Mouse (Mus musculus) midbrain, postnatal 0 days (tissue): ENCODE results near the gene Tram1l1. TPM values are rescaled to one million over a fixed set of nuclear protein-coding genes. Genes with fewer than 3 reads are reported as not detected.

ENCODE experiments used
- ATAC-seq: fragments of 200-750 bp; cut with Nextera tagmentation; 2 replicates; pipeline ENCODE4 v1.8.0; 2017; ENCODE audit warnings: moderate number of reproducible peaks, mild to moderate bottlenecking, moderate TSS enrichment, moderate library complexity; ENCODE audit not compliant: low FRiP score
- DNase-seq: peaks from one replicate; pipeline ENCODE4 v3.0.0-alpha.2; 2015; ENCODE audit warnings: low spot score
- H3K27ac ChIP-seq: fragments of 300-500 bp; sonication (generic); 2 replicates; pipeline ENCODE4 v1.5.1; 2014; ENCODE audit warnings: low read depth, mild to moderate bottlenecking, low read length, mixed read lengths
- H3K27me3 ChIP-seq: fragments of 300-500 bp; sonication (generic); 2 replicates; pipeline ENCODE4 v1.6.1; 2014; ENCODE audit warnings: low read length, control low read depth, mixed read lengths; ENCODE audit not compliant: insufficient read depth
- H3K36me3 ChIP-seq: fragments of 300-500 bp; sonication (generic); 2 replicates; pipeline ENCODE4 v1.6.1; 2014; ENCODE audit warnings: low read length, control low read depth, mixed read lengths; ENCODE audit not compliant: insufficient read depth
- H3K4me1 ChIP-seq: fragments of 300-500 bp; sonication (generic); 2 replicates; pipeline ENCODE4 v1.6.1; 2014; ENCODE audit warnings: mild to moderate bottlenecking, control low read depth, antibody characterized with exemption, low read length, mixed read lengths; ENCODE audit not compliant: insufficient read depth
- H3K4me2 ChIP-seq: fragments of 300-500 bp; sonication (generic); 2 replicates; pipeline ENCODE4 v1.6.1; 2014; ENCODE audit warnings: low read depth, mild to moderate bottlenecking, low read length, mixed read lengths; ENCODE audit not compliant: poor library complexity, severe bottlenecking
- H3K4me3 ChIP-seq: fragments of 300-500 bp; sonication (generic); 2 replicates; pipeline ENCODE4 v1.5.1; 2014; ENCODE audit warnings: low read depth, mild to moderate bottlenecking, low read length, moderate library complexity
- H3K9ac ChIP-seq: fragments of 300-500 bp; sonication (generic); replicated peaks from 2 replicates; pipeline ENCODE4 v1.6.1; 2014; ENCODE audit warnings: mild to moderate bottlenecking, low read length, moderate library complexity, mixed read lengths; ENCODE audit not compliant: poor library complexity, severe bottlenecking
- H3K9me3 ChIP-seq: fragments of 300-500 bp; sonication (generic); 2 replicates; pipeline ENCODE4 v1.6.1; 2016; ENCODE audit warnings: low read length, control low read depth
- CTCF ChIP-seq: IDR thresholded peaks from 2 replicates; pipeline ENCODE4 v1.5.1; 2016; ENCODE audit warnings: antibody characterized with exemption, mild to moderate bottlenecking
- WGBS: fragments of 180-500 bp; shearing (Covaris S2); extraction: QIAGEN DNeasy Blood & Tissue Kit; methylation state at CpG from one replicate; pipeline ENCODE4 v1.1.7; 2014; 5-methylcytosine and 5-hydroxymethylcytosine counted together
- polyA plus RNA-seq: library from polyadenylated mRNA; unstranded; fragments of >200 nt; fragmentation: Nextera tagmentation; extraction: Ambion mirVana; gene quantifications from 2 replicates; pipeline ENCODE4 v1.2.1, GENCODE M21; 2015
- total RNA-seq: library from RNA; depleted of rRNA; stranded (reverse); fragments of >200 nt; gene quantifications from 2 replicates; pipeline ENCODE4 v1.2.3, GENCODE M21; 2014; rRNA removed

Gene Tram1l1
- total and polyA plus RNA-seq, 2 experiments from 2014 or later = 20.1 to 47.3 TPM

DNA sequence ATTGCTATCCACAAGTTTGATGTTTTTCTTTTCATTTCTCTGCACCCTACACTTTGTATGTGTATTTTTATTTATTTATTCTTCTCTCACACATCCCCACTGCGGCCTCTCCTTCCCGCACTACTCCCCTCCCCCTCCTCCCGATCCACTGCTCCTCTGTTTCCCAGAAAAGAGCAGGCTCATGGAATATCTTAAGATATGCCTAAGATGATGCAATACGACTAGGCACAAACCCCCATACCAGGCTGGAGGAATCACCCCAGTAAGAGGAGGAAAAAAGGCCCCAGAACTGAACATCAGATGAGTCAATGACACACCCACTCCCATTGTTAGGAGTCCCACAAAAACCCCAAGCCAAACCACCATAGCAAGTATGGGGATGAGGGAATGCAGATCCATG is 1.4 kb upstream of the Tram1l1 start:
- no peak overlapping the region for H3K4me3 ChIP-seq
- no peaks in the 10 kb centered on the region for H3K4me1 ChIP-seq
- WGBS = 51% methylated on average over 4 of the region's 4 CpGs
- no peak overlapping the region for H3K9ac ChIP-seq
- no peaks in the 10 kb centered on the region for H3K9me3 ChIP-seq
- ATAC-seq (no peak), DNase-seq (no peak)
- H3K27ac ChIP-seq = peak overlapping the region; percentile 32; the same call in 1 of the 2 replicates
- H3K4me2 ChIP-seq = no peak overlapping the region
- no peaks in the 10 kb centered on the region for H3K36me3 ChIP-seq
- no peak for TF ChIP-seq CTCF
- H3K27me3 ChIP-seq = no peaks in the 10 kb centered on the region

DNA sequence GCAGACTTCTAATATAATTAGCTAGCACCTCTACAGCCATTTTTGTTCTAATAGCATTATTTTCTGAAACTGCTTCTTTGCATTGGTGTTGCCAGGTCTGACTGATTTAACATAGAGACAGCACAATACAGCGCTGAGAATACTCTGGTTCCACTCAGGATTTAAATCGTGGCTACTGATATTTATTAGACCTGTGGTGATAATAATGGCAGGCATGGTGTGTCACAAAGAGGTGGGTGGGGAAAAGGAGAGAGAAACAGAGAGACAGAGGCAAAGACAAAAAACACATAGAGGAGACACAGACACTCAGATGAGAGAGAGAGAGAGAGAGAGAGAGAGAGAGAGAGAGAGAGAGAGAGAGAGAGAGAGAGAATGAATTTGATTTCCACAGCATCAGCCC is 257 bp upstream of the Tram1l1 start:
- no peak for DNase-seq

DNA sequence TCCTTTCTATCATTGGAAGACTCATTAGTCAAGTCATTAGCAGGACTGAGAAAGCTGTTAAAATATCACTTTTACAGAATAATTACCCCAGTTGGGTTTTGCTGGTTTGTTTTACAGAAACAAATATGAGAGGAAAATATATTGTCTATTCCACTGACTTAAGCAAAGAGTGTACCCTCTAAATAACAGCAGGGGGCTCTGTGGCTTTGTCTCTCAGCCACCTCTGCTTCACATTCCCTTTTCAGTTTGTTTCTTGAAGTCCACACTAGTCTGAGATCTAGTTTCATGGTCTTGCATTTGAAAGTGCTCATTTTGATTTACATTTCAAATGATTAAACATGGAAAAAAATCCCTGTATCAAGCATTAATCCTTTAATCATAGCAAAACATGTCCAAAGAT is 25.8 kb downstream of the Tram1l1 start:
- H3K9me3 ChIP-seq = no peaks in the 10 kb centered on the region
- peak; percentile 67 for TF ChIP-seq CTCF
- no peak overlapping the region for H3K9ac ChIP-seq
- H3K27ac ChIP-seq = no peak overlapping the region
- ATAC-seq (no peak), DNase-seq (peak; percentile 51)
- no peak overlapping the region for H3K4me2 ChIP-seq
- no peaks in the 10 kb centered on the region for H3K4me1 ChIP-seq
- H3K4me3 ChIP-seq = no peak overlapping the region
- H3K27me3 ChIP-seq = no peaks in the 10 kb centered on the region
- H3K36me3 ChIP-seq = no peaks in the 10 kb centered on the region

More for the DNA sequence above, 257 bp upstream of the Tram1l1 start:
- Histone ChIP-seq H3K4me2 (peak overlapping the region; percentile 56), H3K27ac (peak overlapping the region; percentile 91), H3K9me3 (no peaks in the 10 kb centered on the region), H3K9ac (peak overlapping the region; percentile 77), H3K4me1 (no peaks in the 10 kb centered on the region), H3K4me3 (peak overlapping the region; percentile 61), H3K27me3 (no peaks in the 10 kb centered on the region), H3K36me3 (no peaks in the 10 kb centered on the region)
- no peak for TF ChIP-seq CTCF
- whole genome bisulfite sequencing = 12% methylated on average over 2 of the region's 2 CpGs
- ATAC-seq = peak; percentile 57

DNA sequence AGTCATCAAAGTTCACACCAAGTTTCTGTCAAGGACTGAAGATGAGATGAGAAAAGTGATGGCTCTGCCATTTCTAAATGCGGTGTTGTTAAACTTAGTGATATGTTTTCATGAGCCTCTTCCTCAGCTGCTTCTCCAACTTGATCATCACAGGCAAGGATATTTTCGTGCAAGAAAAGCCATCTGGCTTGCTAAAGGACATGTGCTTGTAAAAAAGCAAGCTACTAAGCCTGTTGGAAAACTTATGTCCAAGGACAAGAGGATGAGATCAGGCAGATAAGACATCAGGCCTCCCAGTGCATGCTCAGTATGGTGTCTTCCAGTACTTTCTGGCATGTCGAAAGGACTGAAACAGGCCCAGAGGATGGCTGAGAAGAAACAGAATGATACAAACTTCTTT is 36.9 kb downstream of the Tram1l1 start:
- Histone ChIP-seq H3K9me3 (no peaks in the 10 kb centered on the region), H3K4me1 (no peaks in the 10 kb centered on the region), H3K4me2 (no peak overlapping the region), H3K27ac (no peak overlapping the region), H3K36me3 (no peaks in the 10 kb centered on the region), H3K9ac (no peak overlapping the region), H3K4me3 (no peak overlapping the region), H3K27me3 (no peaks in the 10 kb centered on the region)
- no peak for TF ChIP-seq CTCF
- ATAC-seq (no peak), DNase-seq (no peak)
- 91% methylated on average over 3 of the region's 3 CpGs for WGBS

DNA sequence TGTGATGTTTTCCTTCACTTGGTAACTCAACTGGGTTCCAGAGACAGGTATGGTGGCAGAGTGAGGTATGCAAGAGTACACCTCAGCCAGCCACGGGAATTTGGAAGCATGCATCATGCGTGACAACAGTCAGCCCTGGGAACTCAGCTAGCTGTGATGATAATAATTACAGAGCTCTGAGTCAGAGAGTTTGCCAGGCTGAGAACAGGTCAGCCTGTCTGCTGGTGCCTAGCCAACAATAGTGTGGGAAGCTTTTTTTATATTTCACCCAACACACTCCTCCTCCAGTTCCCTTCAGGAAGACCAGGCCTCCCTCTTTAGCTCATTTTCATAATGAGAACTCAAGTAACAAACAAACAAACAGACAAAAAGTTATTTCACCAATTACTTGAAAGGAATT is 51.4 kb downstream of the Tram1l1 start:
- Histone ChIP-seq H3K4me2 (no peak overlapping the region), H3K27ac (no peak overlapping the region), H3K9me3 (no peaks in the 10 kb centered on the region), H3K4me3 (no peak overlapping the region), H3K36me3 (no peaks in the 10 kb centered on the region), H3K9ac (no peak overlapping the region), H3K27me3 (no peaks in the 10 kb centered on the region), H3K4me1 (no peaks in the 10 kb centered on the region)
- no peak for TF ChIP-seq CTCF
- DNase-seq = no peak
- WGBS = 90% methylated on average over 2 of the region's 2 CpGs
- ATAC-seq = no peak

Other genes starting within 250 kb of the Tram1l1 start
- gene 1700006A11Rik, start 105.2 kb downstream of the Tram1l1 start, total RNA-seq = not detected in 2 replicates
- not detected in 2 replicates for gene 1700006A11Rik, start 105.2 kb downstream of the Tram1l1 start, polyA plus RNA-seq